Mouse (Mus musculus) lung, embryonic 16.5 days (tissue): ENCODE data around the gene Fgfr2. TPM values are rescaled to one million over a fixed set of nuclear protein-coding genes. Genes with fewer than 3 reads are reported as not detected.
A peak's percentile ranks its signal among the peaks of the same experiment; 100 is the strongest.

Experiments
- ATAC-seq: fragments of 200-750 bp; cut with Nextera tagmentation; 2 replicates; pipeline ENCODE4 v1.8.0; 2017; ENCODE audit warnings: low read depth, mild to moderate bottlenecking, moderate library complexity
- H3K27ac ChIP-seq: fragments of 300-500 bp; sonication (generic); 2 replicates; pipeline ENCODE4 v1.5.1; 2014; ENCODE audit warnings: mild to moderate bottlenecking, control low read depth, low read length
- H3K27me3 ChIP-seq: fragments of 300-500 bp; sonication (generic); 2 replicates; pipeline ENCODE4 v1.6.1; 2014; ENCODE audit warnings: low read depth, low read length, mixed read lengths; ENCODE audit not compliant: control insufficient read depth, insufficient read depth
- H3K36me3 ChIP-seq: fragments of 300-500 bp; sonication (generic); 2 replicates; pipeline ENCODE4 v1.6.1; 2014; ENCODE audit warnings: low read length; ENCODE audit not compliant: control insufficient read depth, insufficient read depth
- H3K4me1 ChIP-seq: fragments of 300-500 bp; sonication (generic); replicated peaks from 2 replicates; pipeline ENCODE4 v1.6.1; 2014; ENCODE audit warnings: low read length, mixed read lengths; ENCODE audit not compliant: control insufficient read depth, insufficient read depth
- H3K4me2 ChIP-seq: fragments of 300-500 bp; sonication (generic); 2 replicates; pipeline ENCODE4 v1.6.1; 2014; ENCODE audit warnings: low read depth, low read length, control low read depth
- H3K4me3 ChIP-seq: fragments of 300-500 bp; sonication (generic); 2 replicates; pipeline ENCODE4 v1.5.1; 2014; ENCODE audit warnings: mild to moderate bottlenecking, low read length, control low read depth
- H3K9ac ChIP-seq: fragments of 300-500 bp; sonication (generic); 2 replicates; pipeline ENCODE4 v1.6.1; 2014; ENCODE audit warnings: low read length, control low read depth
- H3K9me3 ChIP-seq: fragments of 300-500 bp; sonication (generic); 2 replicates; pipeline ENCODE4 v1.6.1; 2016; ENCODE audit warnings: low read length; ENCODE audit not compliant: control insufficient read depth
- WGBS: fragments of 180-500 bp; shearing (Covaris S2); extraction: QIAGEN DNeasy Blood & Tissue Kit; methylation state at CpG from one replicate; pipeline ENCODE4 v1.1.7; 2014; 5-methylcytosine and 5-hydroxymethylcytosine counted together
- polyA plus RNA-seq: library from polyadenylated mRNA; unstranded; fragments of >200 nt; fragmentation: Nextera tagmentation; extraction: Ambion mirVana; gene quantifications from 2 replicates; pipeline ENCODE4 v1.2.1, GENCODE M21; 2015

Fgfr2 gene
- polyA plus RNA-seq, 1 experiment from 2014 or later: 175 TPM

DNA sequence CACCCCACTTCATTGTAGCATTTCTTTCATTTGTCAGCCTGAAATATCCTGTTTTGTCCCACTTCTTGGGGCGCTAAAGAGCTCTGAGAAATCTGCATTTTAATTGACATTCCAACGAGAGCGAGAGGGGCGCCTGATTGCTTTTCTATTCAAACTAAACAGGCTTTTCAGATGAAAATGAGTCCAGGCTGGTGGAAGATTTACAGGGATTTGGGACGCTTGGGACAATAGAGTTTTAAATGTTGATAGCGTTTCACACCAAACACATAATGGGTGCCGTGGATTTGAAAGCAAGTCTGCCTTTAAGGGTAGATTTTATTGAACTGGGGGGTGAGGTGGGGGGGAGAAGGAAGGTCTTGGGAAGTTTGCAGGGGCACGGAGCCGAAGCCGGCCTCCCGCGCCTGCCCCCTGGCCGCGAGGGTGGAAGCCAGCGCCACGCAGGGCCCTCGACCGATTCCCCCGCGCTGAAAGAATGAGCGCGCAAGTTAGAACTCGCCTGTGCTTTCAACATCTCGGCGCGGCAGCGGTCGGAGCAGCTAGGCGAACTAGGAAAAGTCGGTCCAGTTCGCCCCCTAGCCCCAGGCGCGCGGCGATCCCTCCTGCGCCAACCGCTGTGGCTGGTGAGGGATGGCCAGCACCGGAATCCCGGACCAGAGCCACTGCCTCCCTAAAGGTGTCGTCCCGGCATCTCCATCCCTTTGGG lies 2858.4 kb downstream of the Fgfr2 start:
- Histone ChIP-seq H3K4me2 (peak overlapping the region; percentile 79), H3K4me3 (peak overlapping the region; percentile 87), H3K36me3 (0 out of 2 replicates have a peak, but pooled peaks cover 2% of the 10 kb centered on the region), H3K9me3 (no peaks in the 10 kb centered on the region), H3K9ac (peak overlapping the region; percentile 91), H3K27me3 (no peaks in the 10 kb centered on the region), H3K27ac (peak overlapping the region; percentile 91), H3K4me1 (peaks cover 15% of the 10 kb centered on the region)
- WGBS: under 1% methylated on average over 41 of the region's 41 CpGs
- peak; percentile 36; the same call in 1 of the 2 replicates for ATAC-seq

DNA sequence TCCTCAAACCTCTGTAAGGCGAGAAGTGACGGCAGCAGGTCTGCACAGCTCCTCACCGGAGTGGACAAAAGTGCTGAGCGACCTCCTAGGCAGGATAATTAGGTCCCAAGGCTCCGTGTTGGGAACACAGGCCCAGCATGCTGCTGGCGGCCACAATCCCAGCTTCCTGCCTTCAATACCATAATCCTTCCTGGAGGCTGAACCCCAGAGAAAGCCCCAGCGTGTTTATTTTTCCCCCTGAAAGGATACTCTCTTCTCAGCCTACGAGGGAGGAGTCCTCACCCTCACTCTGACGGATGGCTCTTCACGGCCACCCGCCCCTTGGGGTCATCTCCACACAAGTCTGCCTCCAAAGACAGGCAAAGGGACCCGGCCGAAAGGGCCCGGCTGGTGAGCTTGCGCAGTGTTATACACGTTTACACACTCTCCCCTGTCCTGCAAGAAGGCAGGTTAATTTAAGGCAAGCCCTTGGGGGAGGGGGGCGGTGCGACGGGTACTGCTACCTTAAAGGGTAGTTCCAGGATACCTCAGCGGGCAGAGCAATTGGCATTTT lies 2859.3 kb downstream of the Fgfr2 start:
- ATAC-seq: peak; percentile 16; the same call in 1 of the 2 replicates

GRCm38 (mm10) chr7:130263233-130263594 lies 2859.9 kb downstream of the Fgfr2 start:
- Histone ChIP-seq H3K9ac (peak overlapping the region; percentile 91), H3K27me3 (no peaks in the 10 kb centered on the region), H3K36me3 (0 out of 2 replicates have a peak, but pooled peaks cover 2% of the 10 kb centered on the region), H3K4me3 (peak overlapping the region; percentile 87), H3K9me3 (no peaks in the 10 kb centered on the region), H3K4me1 (peaks cover 29% of the 10 kb centered on the region), H3K4me2 (peak overlapping the region; percentile 79), H3K27ac (peak overlapping the region; percentile 91)
- no peak for ATAC-seq
- 51% methylated on average over 4 of the region's 4 CpGs for WGBS

More for the DNA sequence above, 2859.3 kb downstream of the Fgfr2 start:
- Histone ChIP-seq H3K27me3 (no peaks in the 10 kb centered on the region), H3K4me3 (peak overlapping the region; percentile 87), H3K9me3 (no peaks in the 10 kb centered on the region), H3K4me1 (peaks cover 22% of the 10 kb centered on the region), H3K9ac (peak overlapping the region; percentile 91), H3K36me3 (0 out of 2 replicates have a peak, but pooled peaks cover 2% of the 10 kb centered on the region), H3K4me2 (peak overlapping the region; percentile 79), H3K27ac (peak overlapping the region; percentile 91)
- 7% methylated on average over 20 of the region's 20 CpGs for WGBS

DNA sequence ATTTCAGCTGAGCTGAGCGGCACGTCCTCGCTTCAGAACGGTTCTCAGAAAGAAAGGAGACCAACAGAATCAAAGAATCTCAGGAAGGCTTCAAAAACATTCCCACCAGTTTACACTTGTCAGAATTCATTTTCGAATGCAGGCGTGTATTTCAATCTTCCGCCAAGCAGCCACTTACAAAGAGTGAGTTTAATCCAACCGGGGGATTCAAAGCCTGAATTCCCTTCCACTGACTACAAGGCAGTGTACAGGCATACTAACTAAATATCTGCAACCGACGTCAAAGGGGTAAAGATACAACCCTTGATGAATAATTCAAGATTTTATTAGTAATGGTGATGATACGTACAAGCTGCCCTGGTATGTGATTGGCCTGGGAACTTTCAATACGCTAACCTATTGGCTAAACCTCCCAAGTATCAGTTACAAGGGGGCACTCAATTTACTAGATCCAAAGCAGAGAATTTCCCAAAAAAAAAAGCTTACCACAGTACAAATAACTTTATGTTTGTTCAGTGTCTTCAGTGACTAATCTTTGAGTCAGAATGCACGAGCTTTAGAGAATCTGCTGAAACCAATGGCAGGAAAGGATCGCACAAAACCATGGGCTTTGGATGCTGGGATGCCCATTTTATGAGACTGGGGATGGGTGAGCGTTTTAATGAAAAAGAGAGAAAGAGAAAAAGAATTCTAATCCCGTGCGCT lies 2860.5 kb downstream of the Fgfr2 start:
- WGBS: 41% methylated on average over 17 of the region's 17 CpGs
- peak overlapping the region; percentile 87 for H3K4me3 ChIP-seq
- peaks cover 33% of the 10 kb centered on the region for H3K4me1 ChIP-seq
- no peaks in the 10 kb centered on the region for H3K27me3 ChIP-seq
- no peak for ATAC-seq
- peak overlapping the region; percentile 91 for H3K27ac ChIP-seq
- no peaks in the 10 kb centered on the region for H3K9me3 ChIP-seq
- H3K36me3 ChIP-seq: 0 out of 2 replicates have a peak, but pooled peaks cover 2% of the 10 kb centered on the region
- peak overlapping the region; percentile 91 for H3K9ac ChIP-seq
- H3K4me2 ChIP-seq: peak overlapping the region; percentile 79

DNA sequence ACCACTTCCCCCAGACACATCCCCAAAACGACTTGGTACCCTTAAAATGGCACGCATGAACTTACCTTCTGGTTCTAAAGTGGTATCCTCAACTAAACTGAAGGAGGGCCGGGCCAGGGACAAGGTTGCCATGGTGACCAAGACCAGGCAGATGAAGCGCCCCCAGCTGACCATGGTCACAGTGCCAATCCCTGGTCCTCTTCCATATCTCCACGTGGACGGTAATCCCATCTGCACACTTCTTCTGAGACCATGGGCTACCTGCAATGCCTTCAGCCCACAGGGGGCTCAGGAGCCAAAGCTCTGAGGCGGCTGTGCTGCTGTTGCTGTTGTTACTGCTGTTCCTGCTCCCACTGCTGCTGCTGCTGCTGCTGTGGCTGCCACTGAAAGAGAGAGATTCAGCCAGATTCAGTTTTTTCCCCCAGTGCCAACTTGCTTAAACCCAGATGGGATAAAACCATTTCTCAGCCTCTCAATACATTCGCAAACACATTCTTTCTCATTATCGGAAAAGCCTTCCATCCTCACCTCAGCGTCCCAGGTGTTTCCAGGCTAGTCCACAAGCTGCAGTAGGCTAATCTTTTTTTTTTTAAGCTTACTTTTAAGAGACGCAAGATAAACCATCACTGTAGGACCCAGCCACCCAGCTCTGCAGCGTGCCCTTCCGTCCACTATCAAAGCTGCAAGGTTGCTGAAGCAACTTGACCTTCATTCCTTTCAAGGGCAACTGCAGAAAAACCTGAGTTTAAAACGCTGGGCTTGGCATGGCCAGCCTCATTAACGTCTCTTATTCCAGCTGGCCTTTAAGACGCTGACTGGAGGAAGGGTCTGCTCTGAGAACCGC lies 2861.2 kb downstream of the Fgfr2 start:
- H3K4me1 ChIP-seq: peaks cover 40% of the 10 kb centered on the region
- peak overlapping the region; percentile 87 for H3K4me3 ChIP-seq
- 0 out of 2 replicates have a peak, but pooled peaks cover 2% of the 10 kb centered on the region for H3K36me3 ChIP-seq
- ATAC-seq: no peak
- H3K9ac ChIP-seq: peak overlapping the region; percentile 91
- WGBS: 40% methylated on average over 17 of the region's 17 CpGs
- H3K4me2 ChIP-seq: peak overlapping the region; percentile 79
- no peaks in the 10 kb centered on the region for H3K27me3 ChIP-seq
- peak overlapping the region; percentile 91 for H3K27ac ChIP-seq
- H3K9me3 ChIP-seq: no peaks in the 10 kb centered on the region

GRCm38 (mm10) chr7:130260905-130261683 lies 2862.1 kb downstream of the Fgfr2 start:
- Histone ChIP-seq H3K9me3 (no peaks in the 10 kb centered on the region), H3K9ac (peak overlapping the region; percentile 91), H3K4me1 (peaks cover 43% of the 10 kb centered on the region), H3K4me3 (peak overlapping the region; percentile 87), H3K27me3 (no peaks in the 10 kb centered on the region), H3K27ac (peak overlapping the region; percentile 91), H3K4me2 (peak overlapping the region; percentile 79), H3K36me3 (0 out of 2 replicates have a peak, but pooled peaks cover 2% of the 10 kb centered on the region)
- no peak for ATAC-seq
- WGBS: 57% methylated on average over 20 of the region's 20 CpGs

GRCm38 (mm10) chr7:130260060-130260459 lies 2863.1 kb downstream of the Fgfr2 start:
- Histone ChIP-seq H3K36me3 (0 out of 2 replicates have a peak, but pooled peaks cover 2% of the 10 kb centered on the region), H3K4me3 (peak overlapping the region; percentile 87), H3K4me2 (peak overlapping the region; percentile 79), H3K9ac (peak overlapping the region; percentile 3; the same call in 1 of the 2 replicates), H3K27ac (no peak overlapping the region), H3K4me1 (peaks cover 52% of the 10 kb centered on the region), H3K27me3 (no peaks in the 10 kb centered on the region), H3K9me3 (no peaks in the 10 kb centered on the region)
- WGBS: 23% methylated on average over 5 of the region's 5 CpGs
- no peak for ATAC-seq

DNA sequence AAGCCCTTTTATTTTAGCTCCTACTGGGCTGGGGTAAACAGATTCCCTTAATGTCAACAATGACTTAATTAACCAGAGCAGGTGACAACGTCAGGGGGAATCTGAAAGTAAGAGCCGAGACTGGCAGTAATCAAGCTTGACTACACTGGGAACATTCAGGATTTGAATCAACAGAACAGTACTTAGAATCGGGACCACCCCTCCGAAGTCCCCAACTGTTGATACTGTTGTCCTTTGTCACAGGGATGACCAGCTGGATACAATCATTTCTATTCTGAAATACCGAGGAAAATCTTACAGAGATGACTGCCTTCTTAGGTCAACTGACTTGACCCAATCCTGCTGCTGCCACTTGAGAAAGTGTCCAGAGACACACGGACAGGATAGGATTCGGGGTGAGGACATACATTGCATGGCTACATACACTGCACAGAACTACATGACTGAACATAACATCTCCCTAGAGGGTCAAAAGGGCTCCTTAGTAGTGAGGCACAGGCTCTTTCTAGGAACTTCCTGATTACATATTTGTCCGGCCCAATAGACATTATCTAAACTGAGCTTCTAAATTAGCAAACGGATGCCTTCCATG lies 2864.3 kb downstream of the Fgfr2 start:
- 9% methylated on average over 9 of the region's 9 CpGs for WGBS
- Histone ChIP-seq H3K9ac (peak overlapping the region; percentile 33), H3K4me3 (peak overlapping the region; percentile 22), H3K4me2 (peak overlapping the region; percentile 79), H3K27ac (peak overlapping the region; percentile 41), H3K9me3 (no peaks in the 10 kb centered on the region), H3K36me3 (0 out of 2 replicates have a peak, but pooled peaks cover 2% of the 10 kb centered on the region), H3K27me3 (no peaks in the 10 kb centered on the region), H3K4me1 (peaks cover 58% of the 10 kb centered on the region)
- peak; percentile 69 for ATAC-seq
